Mouse (Mus musculus) kidney, embryonic 14.5 days (tissue): ENCODE results near the gene Gpr82. TPM values are rescaled to one million over a fixed set of nuclear protein-coding genes. Genes with fewer than 3 reads are reported as not detected.

Source experiments
- ATAC-seq: fragments of 200-750 bp; cut with Nextera tagmentation; 2 replicates; pipeline ENCODE4 v1.8.0; 2017; ENCODE audit warnings: moderate number of reproducible peaks, mild to moderate bottlenecking, moderate TSS enrichment, moderate library complexity; ENCODE audit not compliant: low FRiP score, low TSS enrichment
- H3K27ac ChIP-seq: fragments of 300-500 bp; sonication (generic); 2 replicates; pipeline ENCODE4 v1.5.1; 2014; ENCODE audit warnings: low read depth, mild to moderate bottlenecking, low read length, moderate library complexity, mixed read lengths
- H3K27me3 ChIP-seq: fragments of 300-500 bp; sonication (generic); 2 replicates; pipeline ENCODE4 v1.6.1; 2014; ENCODE audit warnings: mild to moderate bottlenecking, low read length; ENCODE audit not compliant: control insufficient read depth, insufficient read depth
- H3K36me3 ChIP-seq: fragments of 300-500 bp; sonication (generic); 2 replicates; pipeline ENCODE4 v1.6.1; 2014; ENCODE audit warnings: low read length, mixed read lengths; ENCODE audit not compliant: control insufficient read depth, insufficient read depth
- H3K4me1 ChIP-seq: fragments of 300-500 bp; sonication (generic); 2 replicates; pipeline ENCODE4 v1.6.1; 2014; ENCODE audit warnings: low read length, mixed read lengths; ENCODE audit not compliant: control insufficient read depth, insufficient read depth
- H3K4me2 ChIP-seq: fragments of 300-500 bp; sonication (generic); replicated peaks from 2 replicates; pipeline ENCODE4 v1.6.1; 2014; ENCODE audit warnings: low read depth, mild to moderate bottlenecking, low read length
- H3K4me3 ChIP-seq: fragments of 300-500 bp; sonication (generic); 2 replicates; pipeline ENCODE4 v1.5.1; 2014; ENCODE audit warnings: mild to moderate bottlenecking, low read length
- H3K9ac ChIP-seq: fragments of 300-500 bp; sonication (generic); 2 replicates; pipeline ENCODE4 v1.6.1; 2014; ENCODE audit warnings: low read depth, mild to moderate bottlenecking, low read length, moderate library complexity
- H3K9me3 ChIP-seq: fragments of 300-500 bp; sonication (generic); 2 replicates; pipeline ENCODE4 v1.6.1; 2016; ENCODE audit warnings: low read length; ENCODE audit not compliant: control insufficient read depth
- whole genome bisulfite sequencing: fragments of 180-500 bp; shearing (Covaris S2); extraction: QIAGEN DNeasy Blood & Tissue Kit; methylation state at CpG from one replicate; pipeline ENCODE4 v1.1.7; 2014; 5-methylcytosine and 5-hydroxymethylcytosine counted together
- polyA plus RNA-seq: library from polyadenylated mRNA; unstranded; fragments of >200 nt; fragmentation: Nextera tagmentation; extraction: Ambion mirVana; gene quantifications from 2 replicates; pipeline ENCODE4 v1.2.1, GENCODE M21; 2014

Gene Gpr82
- 0.81 and 0.89 TPM in 2 replicates for polyA plus RNA-seq

- ATAC-seq: no peak
- H3K4me2 ChIP-seq: no peak within 1 kb of the TSS
Measured at GRCm38 (mm10) chrX:13661063-13661462, at the start of gene Gpr82. Gene Gpr82 (plus strand): TSS chrX:13661363.

GRCm38 (mm10) chrX:13612115-13612514 lies 49.0 kb upstream of the Gpr82 start:
- no peak overlapping the region for H3K4me3 ChIP-seq
- H3K9ac ChIP-seq: no peak overlapping the region
- WGBS: 78% methylated on average over 2 of the region's 2 CpGs
- H3K27ac ChIP-seq: no peak overlapping the region
- ATAC-seq: no peak
- H3K4me1 ChIP-seq: no peaks in the 10 kb centered on the region
- H3K9me3 ChIP-seq: no peaks in the 10 kb centered on the region
- H3K4me2 ChIP-seq: no peak overlapping the region
- no peaks in the 10 kb centered on the region for H3K27me3 ChIP-seq
- H3K36me3 ChIP-seq: no peaks in the 10 kb centered on the region

More at GRCm38 (mm10) chrX:13661063-13661462, at the start of gene Gpr82:
- H3K27me3 ChIP-seq: no peaks in the 10 kb centered on the region; the same call in 1 of the 2 replicates
- H3K4me3 ChIP-seq: no peak within 1 kb of the TSS
- 92% methylated on average over 5 of the region's 5 CpGs for WGBS
- H3K4me1 ChIP-seq: no peaks in the 10 kb centered on the region
- no peaks in the 10 kb centered on the region for H3K36me3 ChIP-seq
- no peak within 1 kb of the TSS for H3K9ac ChIP-seq
- no peaks in the 10 kb centered on the region for H3K9me3 ChIP-seq
- no peak within 1 kb of the TSS for H3K27ac ChIP-seq

DNA sequence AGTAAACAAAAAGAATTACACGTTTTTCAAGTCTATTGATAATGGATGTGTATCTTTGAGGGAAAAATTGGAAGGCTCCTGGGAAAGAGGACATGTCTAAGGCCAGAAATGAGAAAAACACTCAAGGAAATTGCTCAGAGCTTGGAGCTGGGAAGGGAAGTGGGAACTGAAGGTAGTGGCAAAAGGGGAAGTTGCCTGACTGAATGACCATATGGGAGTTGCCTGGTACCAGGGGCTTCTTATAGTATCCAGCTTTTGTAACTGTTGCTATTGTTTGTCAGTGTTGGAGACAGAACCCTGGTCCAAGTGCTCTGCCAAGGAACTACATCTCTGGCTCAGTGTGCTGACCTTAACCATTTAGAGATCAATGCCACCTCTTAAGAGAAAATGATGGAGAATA lies 44.4 kb upstream of the Gpr82 start:
- Histone ChIP-seq H3K4me3 (no peak overlapping the region), H3K27ac (no peak overlapping the region), H3K4me2 (no peak overlapping the region), H3K9ac (no peak overlapping the region), H3K4me1 (no peaks in the 10 kb centered on the region), H3K36me3 (no peaks in the 10 kb centered on the region; the same call in 1 of the 2 replicates), H3K9me3 (no peaks in the 10 kb centered on the region), H3K27me3 (no peaks in the 10 kb centered on the region)
- WGBS: 77% methylated on average over 1 of the region's 1 CpGs
- no peak for ATAC-seq

GRCm38 (mm10) chrX:13617294-13617693 lies 43.9 kb upstream of the Gpr82 start:
- Histone ChIP-seq H3K27me3 (no peaks in the 10 kb centered on the region), H3K4me2 (no peak overlapping the region), H3K9me3 (no peaks in the 10 kb centered on the region), H3K4me1 (no peaks in the 10 kb centered on the region), H3K4me3 (no peak overlapping the region), H3K27ac (no peak overlapping the region), H3K36me3 (no peaks in the 10 kb centered on the region; the same call in 1 of the 2 replicates), H3K9ac (no peak overlapping the region)
- WGBS: 100% methylated on average over 1 of the region's 1 CpGs
- no peak for ATAC-seq

DNA sequence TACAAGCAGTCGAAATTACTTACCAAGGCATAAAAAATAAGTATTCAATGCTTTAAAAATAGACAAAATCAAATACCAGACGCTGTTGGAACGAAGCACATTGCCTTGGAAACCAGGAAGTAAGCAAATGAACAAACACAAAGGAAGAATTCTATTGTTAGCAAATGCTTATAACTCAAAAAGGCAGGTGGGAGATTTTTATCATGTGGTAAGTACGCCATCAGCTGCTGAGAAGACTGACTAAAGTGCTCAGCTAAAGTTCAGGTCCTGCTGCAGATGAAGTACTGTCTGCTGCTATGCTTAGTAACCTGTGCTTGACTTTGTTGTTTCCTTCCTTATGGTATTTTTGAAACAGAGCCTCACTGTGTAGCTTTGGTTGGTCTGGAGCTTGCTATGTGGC lies 42.7 kb upstream of the Gpr82 start:
- 80% methylated on average over 4 of the region's 4 CpGs for WGBS
- no peaks in the 10 kb centered on the region for H3K9me3 ChIP-seq
- H3K4me3 ChIP-seq: no peak overlapping the region
- no peak overlapping the region for H3K4me2 ChIP-seq
- no peaks in the 10 kb centered on the region for H3K27me3 ChIP-seq
- no peak overlapping the region for H3K9ac ChIP-seq
- no peaks in the 10 kb centered on the region; the same call in 1 of the 2 replicates for H3K36me3 ChIP-seq
- no peak overlapping the region for H3K27ac ChIP-seq
- ATAC-seq: no peak
- no peaks in the 10 kb centered on the region for H3K4me1 ChIP-seq

GRCm38 (mm10) chrX:13621473-13621872 lies 39.7 kb upstream of the Gpr82 start:
- no peak for ATAC-seq
- Histone ChIP-seq H3K4me1 (no peaks in the 10 kb centered on the region), H3K4me2 (no peak overlapping the region), H3K36me3 (no peaks in the 10 kb centered on the region; the same call in 1 of the 2 replicates), H3K27ac (no peak overlapping the region), H3K9me3 (no peaks in the 10 kb centered on the region), H3K27me3 (no peaks in the 10 kb centered on the region), H3K9ac (no peak overlapping the region), H3K4me3 (no peak overlapping the region)
- whole genome bisulfite sequencing: 87% methylated on average over 4 of the region's 4 CpGs

DNA sequence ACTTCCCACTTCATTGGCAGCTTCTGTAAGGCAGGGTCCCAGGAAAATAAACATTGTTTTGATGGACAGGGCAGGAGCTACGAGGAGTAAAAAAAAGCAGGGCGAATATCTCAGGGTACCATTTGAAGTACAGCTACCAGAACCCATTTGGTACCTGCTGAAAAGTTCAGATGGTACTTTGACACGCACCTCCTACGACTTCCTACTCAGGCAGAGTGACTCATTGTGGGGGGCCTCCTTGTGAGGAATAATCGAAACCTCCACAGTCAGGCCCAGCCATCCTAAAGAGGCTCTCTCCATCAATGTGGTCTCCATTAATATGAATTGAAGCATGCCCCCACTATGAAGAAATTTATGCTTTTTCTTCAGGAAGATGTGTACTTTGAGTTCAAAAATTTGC lies 38.5 kb upstream of the Gpr82 start:
- WGBS: 81% methylated on average over 5 of the region's 5 CpGs
- Histone ChIP-seq H3K36me3 (no peaks in the 10 kb centered on the region; the same call in 1 of the 2 replicates), H3K4me1 (no peaks in the 10 kb centered on the region), H3K4me2 (no peak overlapping the region), H3K27me3 (no peaks in the 10 kb centered on the region), H3K4me3 (no peak overlapping the region), H3K9ac (no peak overlapping the region), H3K9me3 (no peaks in the 10 kb centered on the region), H3K27ac (no peak overlapping the region)
- no peak for ATAC-seq

GRCm38 (mm10) chrX:13631599-13632283 lies 29.4 kb upstream of the Gpr82 start, which contains the start of gene Gpr34:
Gene Gpr34 (plus strand): TSS chrX:13632089.
- H3K9me3 ChIP-seq: no peaks in the 10 kb centered on the region
- H3K27me3 ChIP-seq: no peaks in the 10 kb centered on the region; the same call in 1 of the 2 replicates
- ATAC-seq: no peak
- no peaks in the 10 kb centered on the region for H3K4me1 ChIP-seq
- no peak within 1 kb of the TSS for H3K4me2 ChIP-seq
- WGBS: 70% methylated on average over 5 of the region's 5 CpGs
- H3K36me3 ChIP-seq: no peaks in the 10 kb centered on the region
- H3K9ac ChIP-seq: no peak within 1 kb of the TSS
- no peak within 1 kb of the TSS for H3K27ac ChIP-seq
- H3K4me3 ChIP-seq: no peak within 1 kb of the TSS

GRCm38 (mm10) chrX:13636398-13636797 lies 24.8 kb upstream of the Gpr82 start:
- no peak overlapping the region for H3K27ac ChIP-seq
- H3K36me3 ChIP-seq: no peaks in the 10 kb centered on the region
- H3K27me3 ChIP-seq: no peaks in the 10 kb centered on the region; the same call in 1 of the 2 replicates
- no peak overlapping the region for H3K9ac ChIP-seq
- H3K4me1 ChIP-seq: no peaks in the 10 kb centered on the region
- no peaks in the 10 kb centered on the region for H3K9me3 ChIP-seq
- no peak overlapping the region for H3K4me2 ChIP-seq
- no peak for ATAC-seq
- no peak overlapping the region for H3K4me3 ChIP-seq
- WGBS: 90% methylated on average over 1 of the region's 1 CpGs
